Mouse (Mus musculus): ENCODE measurements around the gene Grin2b.
"Not testable (repeated sequence)": the region's sequence is repeated elsewhere in the genome, so short reads cannot be mapped to it uniquely, and the experiment has no call there.

Gene Grin2b

DNA sequence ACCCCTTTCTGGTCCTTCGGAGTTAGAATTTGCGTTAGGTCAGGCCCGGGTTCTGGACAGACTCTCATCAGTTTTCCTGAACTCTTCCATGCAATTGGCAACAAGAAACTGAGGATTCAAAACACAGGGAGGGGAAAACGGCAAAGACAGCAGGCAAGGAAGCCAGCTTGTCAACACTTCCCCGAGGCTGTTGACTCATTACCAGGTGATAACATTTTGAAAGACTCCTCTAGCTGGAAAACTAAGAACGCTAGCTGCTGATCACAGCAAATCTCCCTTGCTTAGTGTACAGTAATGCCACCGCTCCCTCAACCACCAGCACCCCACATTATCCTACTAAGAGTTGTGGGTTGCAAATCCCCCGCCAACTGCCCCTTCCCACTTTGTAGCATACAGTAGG lies 266.2 kb downstream of the Grin2b start:
- DNase-seq (ENCODE audit: low spot score in 2 of 2): no peak

DNA sequence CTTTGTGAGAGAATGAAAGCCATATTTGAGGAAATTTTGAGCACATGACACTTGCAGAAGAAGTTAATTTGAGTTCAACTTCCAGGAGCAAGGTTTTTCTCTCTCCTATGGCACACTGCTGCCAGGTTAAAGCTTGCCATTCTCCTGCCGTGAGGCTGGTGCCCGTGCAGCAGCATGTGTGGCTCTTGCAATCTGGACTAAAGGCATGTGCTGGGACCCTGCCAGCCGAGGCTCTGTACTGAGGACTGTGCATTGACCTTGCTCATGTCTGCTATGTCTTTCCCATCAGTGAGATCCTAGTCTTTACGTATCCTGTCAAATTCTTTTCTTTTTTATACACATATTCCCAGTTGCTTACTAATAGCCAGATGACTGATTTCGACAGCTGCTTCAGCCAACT lies 268.9 kb downstream of the Grin2b start:
- DNase-seq (ENCODE audit: low spot score in 2 of 2): no peak

DNA sequence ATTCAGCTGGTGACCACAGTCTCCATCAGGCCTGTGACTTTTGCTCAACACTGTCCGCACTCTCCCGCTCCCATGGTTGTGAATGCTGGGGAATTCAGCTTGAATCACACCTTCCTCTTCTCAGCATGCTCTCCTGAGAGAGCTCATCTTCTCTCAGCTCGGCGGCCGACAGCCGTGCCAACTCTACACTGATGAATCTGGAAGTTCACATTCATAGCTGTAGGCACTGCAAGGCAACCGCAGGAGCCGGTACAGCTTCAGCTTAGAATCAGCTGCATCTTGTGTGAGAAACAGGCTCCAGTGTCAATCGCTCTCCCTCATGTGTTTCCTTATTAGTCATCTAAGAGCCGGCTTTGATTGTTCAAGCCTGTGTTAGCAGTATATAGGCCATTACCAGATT lies 272.9 kb downstream of the Grin2b start:
- DNase-seq (ENCODE audit: low spot score in 2 of 2): no peak

DNA sequence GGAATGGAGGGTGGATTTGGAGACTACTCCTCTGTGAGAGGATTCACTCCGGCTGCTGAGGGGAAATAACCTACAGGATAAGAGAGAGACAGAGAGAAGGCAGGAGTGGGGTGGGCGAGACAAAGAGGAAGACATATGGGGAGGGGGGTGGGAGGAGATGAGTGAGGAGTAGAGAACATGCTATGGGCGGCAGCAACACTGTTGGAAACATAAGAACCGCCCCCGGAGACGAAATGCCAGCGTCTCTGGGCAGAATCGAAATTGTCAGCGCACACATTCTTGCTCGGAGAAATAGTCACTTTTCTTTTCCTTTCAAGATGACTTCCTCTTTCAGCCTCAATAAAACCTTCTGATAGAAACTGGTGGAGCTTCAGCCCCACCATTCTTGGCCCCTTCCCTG lies 274.1 kb downstream of the Grin2b start:
- no peak for DNase-seq (ENCODE audit: low spot score in 2 of 2)

DNA sequence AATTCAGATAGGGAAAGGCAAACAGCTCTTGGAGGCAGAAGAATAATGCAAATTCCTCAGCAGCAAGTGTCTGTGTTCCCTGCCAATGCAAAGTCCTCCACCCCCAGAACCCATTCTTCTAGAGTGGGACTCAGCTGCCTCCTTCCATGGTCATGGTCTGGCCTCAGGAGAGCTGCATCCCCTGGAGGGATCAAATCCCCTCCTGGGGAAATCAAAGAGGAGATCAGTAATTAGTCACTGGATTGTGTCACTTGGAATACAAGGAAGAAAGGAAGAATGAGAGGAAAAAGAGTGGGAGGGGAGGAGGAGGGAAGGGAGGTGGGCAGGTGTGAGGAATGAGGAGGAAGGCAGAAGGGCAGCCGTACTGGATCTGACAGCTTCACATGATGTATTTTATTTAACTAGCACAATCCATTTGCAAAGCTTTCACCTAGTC lies 278.5 kb downstream of the Grin2b start:
- no peak for DNase-seq (ENCODE audit: low spot score in 2 of 2)

DNA sequence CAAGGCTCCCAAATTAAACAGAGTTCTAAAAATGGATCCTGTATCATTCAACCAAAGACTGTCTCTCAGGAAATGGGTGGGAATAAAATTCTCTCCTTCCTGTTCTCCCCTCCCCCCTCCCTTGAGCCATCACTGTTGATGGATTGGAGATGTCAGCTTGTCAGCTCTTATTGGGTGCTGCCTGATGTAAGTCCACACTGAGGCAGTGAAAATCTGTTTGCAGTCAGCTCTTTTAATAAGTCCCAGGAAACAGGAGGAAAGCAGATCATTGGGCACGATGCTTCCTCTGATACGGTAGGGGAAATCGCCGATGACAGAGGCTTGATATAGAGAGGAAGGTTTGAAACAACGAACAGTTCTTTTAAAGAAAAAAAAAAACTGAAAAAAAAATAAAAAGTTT lies 290.7 kb downstream of the Grin2b start:
- no peak for DNase-seq (ENCODE audit: low spot score in 2 of 2)

DNA sequence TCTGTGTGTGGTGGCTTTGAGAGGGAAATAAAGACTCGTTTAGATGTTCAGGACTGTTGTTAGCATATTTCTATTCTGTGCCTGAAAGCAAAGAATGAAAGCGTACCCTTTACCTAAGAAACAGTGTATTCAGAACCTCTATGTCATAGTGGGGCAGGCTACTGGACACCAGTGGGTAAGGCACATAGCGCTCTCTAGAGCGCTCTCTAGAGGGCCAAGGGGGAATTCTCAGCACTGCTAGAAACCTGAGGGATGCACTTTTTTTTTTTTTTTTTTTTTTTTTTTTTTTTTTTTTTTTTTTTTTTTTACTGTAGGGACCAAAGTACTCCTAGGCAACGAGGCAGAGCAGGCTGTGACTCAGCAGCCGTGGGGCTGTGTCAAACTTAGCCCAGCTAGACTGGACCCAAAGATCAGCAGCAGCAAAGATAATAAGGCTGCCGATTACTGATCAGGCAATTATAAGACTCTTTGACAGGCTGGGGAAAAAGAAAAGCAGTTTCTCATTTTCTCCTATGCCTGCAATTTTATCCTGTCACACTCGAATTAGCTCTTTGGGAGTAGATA lies 297.1 kb downstream of the Grin2b start:
- no peak for DNase-seq (ENCODE audit: low spot score in 2 of 2)

DNA sequence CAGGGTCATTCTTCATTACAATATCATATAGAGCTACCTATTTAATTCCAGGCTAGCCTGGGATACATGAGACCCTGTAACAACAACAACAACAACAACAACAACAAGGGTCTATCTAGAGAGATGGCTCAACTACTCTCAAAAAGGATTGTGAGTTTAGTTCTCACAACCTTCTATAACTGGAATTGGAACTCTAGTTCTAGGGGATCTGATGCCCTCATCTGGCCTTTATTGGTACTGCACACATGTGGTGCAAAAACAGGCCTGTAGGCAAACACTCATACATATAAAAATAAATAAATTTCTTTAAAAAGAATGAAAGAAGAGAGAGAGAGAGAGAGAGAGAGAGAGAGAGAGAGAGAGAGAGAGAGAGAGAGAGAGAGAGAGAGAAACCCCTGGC lies 298.7 kb downstream of the Grin2b start:
- DNase-seq (ENCODE audit: low spot score in 2 of 2): no peak

DNA sequence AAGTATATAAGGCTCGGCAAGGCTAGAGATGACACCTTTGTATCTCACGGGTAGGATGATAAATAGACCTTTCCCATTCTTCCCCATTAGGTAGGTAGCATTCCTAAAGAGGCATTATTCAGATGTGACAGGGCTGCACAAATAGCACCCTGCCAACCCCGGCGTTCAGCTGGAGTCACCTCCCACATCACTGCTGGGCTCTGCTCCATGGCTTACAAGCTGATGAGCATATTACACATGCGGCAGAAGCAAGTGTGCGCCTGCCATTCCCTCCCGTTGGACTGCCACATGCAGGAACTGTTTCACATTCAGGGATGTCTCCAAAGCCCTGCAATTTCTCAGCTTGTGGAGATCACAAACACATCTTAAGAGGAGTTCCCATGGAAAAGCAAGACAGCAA lies 307.5 kb downstream of the Grin2b start:
- no peak for DNase-seq (ENCODE audit: low spot score in 2 of 2)

DNA sequence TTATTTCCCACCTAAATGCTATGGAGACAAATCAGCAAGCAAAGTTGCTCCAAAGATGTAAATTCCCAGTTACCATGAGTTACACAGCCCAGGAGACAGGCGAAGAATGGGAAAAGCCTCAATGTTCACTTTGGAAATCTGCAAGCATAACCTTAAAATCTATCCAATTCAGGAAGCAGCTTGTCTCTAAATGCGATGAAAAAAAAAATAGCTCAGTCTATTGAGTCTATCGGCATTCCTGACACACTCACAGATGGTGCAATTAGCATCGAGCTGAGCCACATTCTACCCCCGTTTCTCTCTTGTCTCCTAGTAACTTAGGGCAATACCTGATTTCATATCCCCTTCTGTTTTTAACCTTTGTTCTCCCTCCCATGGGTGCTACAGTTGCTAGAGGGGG lies 309.3 kb downstream of the Grin2b start:
- DNase-seq (ENCODE audit: low spot score in 2 of 2): no peak

DNA sequence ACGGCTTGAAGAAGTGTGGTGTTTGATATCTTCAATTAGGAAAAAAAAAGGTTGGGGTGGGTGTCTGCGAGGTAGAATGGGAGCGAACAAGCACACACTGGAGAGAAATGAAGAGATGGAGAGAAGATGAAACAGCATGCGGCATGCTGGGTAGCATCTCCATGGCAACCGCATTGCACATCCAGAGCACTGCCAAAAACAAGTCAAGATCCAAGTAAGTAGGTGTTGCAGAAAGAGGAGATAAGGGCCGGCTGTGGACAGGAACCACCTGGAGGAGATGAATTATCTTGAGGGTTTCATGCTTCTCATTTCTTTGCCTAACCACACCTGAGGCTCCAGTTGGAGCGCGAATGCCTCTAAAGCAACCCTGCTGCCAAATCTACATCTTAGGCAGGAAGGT lies 313.8 kb downstream of the Grin2b start:
- DNase-seq (ENCODE audit: low spot score in 2 of 2): no peak

DNA sequence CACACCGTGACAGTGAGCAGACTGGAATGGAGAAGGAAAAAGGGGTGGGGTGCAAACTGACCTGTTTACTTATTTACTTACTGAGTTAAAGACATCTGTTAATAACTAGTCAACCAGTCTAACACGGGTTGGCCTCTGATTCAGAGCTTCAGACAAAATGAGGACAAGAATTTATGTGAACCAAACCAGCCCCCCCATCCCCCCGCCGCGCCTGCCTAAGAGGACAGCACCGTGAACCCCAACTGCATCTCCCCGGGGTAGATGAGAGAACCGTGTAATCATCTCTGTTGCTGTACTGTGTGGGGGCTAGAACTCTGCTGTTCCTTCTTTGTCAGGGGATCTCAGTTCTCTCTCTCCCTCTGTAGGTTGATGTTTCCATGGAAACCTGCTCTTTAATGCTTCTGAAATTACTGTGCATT lies 319.1 kb downstream of the Grin2b start:
- no peak for DNase-seq (ENCODE audit: low spot score in 2 of 2)

DNA sequence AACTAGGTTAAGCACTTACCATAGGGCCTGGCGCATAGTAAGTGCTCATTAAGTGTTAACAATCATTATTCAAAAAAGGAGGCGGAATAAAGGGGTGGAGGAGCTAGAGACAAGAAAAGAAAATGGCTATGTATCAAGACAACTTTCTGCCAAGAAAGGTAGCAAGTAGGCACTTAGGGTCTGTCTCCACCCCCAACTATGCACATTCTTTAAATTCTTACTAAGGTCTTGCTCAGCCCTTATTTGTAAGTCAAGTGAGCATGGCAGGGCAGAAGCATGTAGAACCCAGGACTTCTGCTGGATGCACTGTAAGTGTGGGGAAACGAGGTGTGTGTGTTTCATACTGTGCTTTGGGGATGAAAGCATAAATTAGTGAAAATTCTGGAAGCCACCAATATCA lies 329.6 kb downstream of the Grin2b start:
- DNase-seq (ENCODE audit: low spot score in 2 of 2): no peak

DNA sequence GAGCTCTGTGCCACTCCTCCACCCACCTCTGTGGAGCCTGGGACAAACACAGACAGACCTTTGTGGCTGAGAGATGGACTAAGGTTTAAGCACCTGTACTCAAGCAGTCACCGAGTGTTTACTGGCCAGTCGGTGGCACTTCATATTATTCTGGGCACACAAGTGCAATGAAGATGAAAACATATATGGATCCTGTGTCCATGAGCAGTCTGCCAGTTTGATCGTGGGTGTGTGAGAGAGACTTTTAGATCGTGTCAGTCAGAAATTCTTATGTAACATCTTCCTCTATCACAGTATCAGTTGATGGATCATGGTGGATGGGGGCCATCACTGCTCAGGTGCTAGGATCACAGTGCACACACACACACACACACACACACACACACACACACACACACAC lies 337.0 kb downstream of the Grin2b start:
- no peak for DNase-seq (ENCODE audit: low spot score in 2 of 2)

DNA sequence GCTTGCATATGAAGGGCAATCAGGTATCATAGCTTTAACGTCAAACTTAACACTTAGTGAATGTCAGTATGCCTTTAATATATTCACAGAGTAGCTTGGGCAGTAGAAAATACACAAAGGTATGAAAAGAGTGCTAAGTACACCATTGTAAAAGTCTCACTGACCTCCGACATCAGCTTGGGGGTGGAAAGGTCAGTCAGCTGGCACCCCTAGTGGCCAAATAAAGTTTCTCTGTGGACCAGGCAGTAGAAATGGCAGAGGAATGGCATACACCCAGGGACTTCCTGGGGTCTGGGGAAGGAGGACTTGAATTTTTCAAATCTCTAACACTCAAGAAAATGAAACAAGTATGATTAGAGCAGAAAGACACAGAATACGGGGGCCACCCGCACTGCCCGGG lies 339.8 kb downstream of the Grin2b start:
- no peak for DNase-seq (ENCODE audit: low spot score in 2 of 2)

DNA sequence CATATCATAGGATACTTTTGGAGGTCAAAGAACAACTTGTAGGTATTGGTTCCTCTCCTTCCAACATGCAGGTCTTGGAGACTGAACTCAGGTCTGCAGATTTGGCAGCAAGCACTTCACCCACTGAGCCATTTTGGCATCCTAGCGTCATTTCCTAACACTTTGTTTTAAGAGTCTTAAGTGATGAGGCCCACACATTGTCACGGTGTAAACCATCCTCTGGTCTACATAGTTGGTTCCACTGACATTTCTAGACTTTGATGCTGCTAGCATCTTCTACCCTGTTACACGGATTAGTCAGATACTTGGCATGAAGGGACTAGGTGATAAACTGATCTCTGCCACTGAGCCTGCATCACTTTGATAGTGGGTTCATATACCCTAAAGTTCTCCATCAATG lies 341.3 kb downstream of the Grin2b start:
- DNase-seq (ENCODE audit: low spot score in 2 of 2): no peak

DNA sequence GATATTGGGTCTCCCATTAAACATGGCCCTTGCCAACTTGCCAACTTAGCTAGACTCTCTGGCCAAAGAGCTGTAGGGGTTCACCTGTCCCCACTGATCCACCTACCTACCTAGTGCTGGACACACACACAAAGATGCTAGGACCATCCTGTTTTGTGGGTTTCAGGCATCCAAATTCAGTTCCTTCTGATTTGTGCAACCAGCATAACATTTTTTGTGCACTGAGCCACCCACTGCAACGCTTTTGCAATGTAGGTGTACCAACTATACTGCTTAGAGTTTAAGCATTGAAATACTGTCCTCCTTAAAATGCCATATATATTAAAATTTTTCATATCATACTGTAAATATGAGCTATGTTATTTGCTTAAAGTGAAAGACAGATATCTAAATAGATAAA lies 342.3 kb downstream of the Grin2b start:
- no peak for DNase-seq (ENCODE audit: low spot score in 2 of 2)

DNA sequence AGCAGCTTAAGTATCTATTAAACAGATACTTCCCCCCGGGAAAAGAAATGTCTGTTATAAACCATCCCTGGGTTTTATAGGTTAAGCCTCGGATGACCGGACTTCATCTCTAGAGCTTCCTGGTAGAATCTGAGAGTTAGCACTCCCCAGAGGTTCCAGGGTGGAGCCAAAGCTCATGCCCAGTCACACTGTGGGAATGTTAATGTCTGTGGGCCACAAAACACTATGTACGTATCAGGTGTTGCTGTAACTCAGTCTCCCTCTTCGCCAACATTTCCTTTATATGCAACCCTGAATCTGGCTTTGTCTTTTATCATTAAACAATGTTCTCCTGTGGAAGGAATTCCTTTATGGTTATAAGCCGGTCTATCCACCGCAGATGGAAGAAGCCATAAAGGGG lies 343.9 kb downstream of the Grin2b start:
- no peak for DNase-seq (ENCODE audit: low spot score in 2 of 2)

DNA sequence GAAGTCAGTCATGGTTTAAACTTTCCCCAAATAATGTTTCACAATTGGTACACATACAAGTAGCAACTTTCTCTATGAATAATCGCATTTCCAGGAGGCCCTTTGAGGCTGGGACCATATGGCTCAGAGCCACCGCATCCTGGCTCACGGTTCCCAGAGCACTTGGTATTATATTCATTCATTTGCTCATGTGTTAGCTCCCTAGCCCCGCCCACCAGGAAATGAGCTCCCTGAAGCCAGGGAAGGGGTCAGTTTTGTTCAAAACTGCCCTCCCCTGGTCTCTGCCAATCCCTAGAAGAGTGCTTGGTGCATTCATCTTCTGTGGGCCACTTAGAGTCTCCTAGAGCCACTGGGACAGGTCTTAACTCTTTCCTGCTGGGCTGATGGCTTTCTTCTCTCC lies 344.3 kb downstream of the Grin2b start:
- no peak for DNase-seq (ENCODE audit: low spot score in 2 of 2)

DNA sequence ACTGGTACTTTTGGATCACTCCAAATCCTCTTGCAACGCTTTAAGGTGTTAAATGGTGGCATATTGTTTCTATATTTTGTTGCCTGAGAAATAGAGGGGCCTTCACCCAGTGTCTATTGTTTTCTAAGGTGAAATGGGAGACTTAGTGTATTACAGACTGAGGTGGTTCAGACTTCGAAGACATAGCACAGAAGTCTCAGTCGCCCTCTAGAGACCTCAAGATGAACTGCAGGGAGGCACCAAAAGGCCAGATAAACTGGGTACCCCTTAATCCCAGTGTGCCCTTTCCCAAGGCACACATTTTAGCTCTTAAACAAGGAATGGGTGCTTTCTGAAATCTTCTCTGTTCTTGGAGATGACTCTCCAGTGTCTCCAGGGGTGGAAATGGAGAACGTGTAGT lies 345.4 kb downstream of the Grin2b start:
- no peak for DNase-seq (ENCODE audit: low spot score in 2 of 2)

DNA sequence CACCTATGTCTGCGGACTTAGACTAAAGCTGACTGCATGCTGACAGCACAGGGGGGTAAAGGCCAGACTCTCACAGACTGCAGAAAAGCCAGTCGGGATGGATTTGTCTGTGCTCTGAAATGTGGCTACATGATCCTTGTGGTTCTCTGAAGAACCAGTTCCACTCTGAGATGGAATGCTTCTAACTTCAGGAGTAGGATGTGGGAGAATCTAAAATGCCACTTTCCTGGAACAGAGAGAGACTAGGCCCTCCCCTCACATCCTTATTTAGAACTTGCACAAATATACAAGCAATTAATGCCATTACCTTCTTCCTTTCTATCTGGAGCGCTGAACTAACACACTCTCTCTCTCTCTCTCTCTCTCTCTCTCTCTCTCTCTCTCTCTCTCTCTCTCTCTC lies 346.0 kb downstream of the Grin2b start:
- DNase-seq (ENCODE audit: low spot score in 2 of 2): no peak

DNA sequence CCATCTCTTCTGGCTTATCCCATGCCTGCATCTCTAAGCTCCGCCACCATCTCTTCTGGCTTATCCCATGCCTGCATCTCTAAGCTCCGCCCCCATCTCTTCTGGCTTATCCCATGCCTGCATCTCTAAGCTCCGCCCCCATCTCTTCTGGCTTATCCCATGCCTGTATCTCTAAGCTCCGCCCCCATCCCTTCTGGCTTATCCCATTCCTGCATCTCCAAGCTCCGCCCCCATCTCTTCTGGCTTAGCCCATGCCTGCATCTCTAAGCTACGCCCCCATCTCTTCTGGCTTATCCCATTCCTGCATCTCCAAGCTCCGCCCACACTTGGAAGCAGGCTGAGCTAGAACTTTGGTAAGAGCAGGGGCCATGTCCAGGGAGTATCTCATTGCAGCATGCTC lies 346.5 kb downstream of the Grin2b start:
- DNase-seq (ENCODE audit: low spot score in 2 of 2): not testable (repeated sequence)

DNA sequence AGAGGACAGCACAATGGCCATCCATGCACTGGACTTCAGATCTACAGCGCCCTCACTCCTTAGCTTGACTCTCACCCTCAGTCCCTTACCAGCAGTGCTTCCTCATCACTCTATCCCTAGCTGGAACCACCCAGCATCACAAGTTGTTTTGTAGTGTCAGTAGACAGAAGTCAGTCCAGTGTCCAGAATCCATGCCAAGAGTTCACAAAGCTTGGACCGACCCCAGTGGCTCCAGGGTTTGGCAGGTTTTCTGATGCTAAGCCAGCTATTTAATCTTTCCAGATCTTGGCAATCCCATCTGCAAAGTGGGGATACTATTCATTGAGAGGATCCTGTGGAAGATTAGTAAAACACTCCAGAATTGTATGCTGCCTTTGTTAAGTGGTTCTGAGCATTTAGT lies 355.9 kb downstream of the Grin2b start:
- DNase-seq (ENCODE audit: low spot score in 2 of 2): no peak

DNA sequence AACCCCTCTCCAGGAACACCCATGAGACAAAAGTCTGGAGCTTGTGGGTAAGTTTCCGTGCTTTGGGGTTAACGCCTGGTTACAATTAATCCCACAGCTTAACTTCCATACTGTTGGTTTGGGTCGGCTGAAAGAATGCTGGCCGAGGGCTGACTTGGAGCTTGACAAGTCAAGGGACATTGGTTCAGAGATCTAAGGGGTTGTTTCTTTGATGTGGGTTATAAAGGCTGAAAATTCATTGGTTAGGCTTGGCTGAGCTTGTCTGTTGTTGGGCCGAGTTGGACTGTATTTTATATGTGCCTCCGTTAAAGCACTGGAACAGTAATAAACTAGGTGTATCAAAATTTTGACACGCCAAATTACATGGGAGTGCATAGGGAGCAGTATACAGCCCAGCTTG lies 359.6 kb downstream of the Grin2b start:
- no peak for DNase-seq (ENCODE audit: low spot score in 2 of 2)

DNA sequence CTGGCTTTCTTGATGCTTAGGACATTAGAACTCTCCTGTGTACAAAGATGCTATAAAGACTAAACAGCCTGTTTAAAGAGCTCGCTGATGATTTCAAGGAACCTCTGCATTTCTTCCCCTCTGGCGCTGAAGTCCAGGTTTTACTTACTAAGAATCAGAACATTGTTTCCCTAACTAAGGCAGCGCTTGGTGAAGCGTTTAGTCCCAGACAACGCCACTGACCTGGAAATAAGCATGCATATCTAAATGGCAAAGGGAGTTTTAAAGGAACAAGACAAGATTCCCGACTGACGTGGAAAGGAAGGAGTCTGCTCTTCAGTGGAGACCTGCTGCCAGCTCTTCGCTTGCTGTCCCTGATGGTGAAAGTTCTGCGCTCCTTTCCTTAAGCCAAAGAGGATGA lies 367.9 kb downstream of the Grin2b start:
- DNase-seq (ENCODE audit: low spot score in 2 of 2): no peak
